Mouse (Mus musculus): Measurements from ENCODE around the gene Stk11. TPM values are rescaled to one million over a fixed set of nuclear protein-coding genes. Genes with fewer than 3 reads are reported as not detected.

The Stk11 gene
- total and polyA plus RNA-seq, 3 experiments = 47.4 to 94.9 (median 65.9) TPM

- no peak overlapping the region for H3K27ac ChIP-seq (ENCODE audit: insufficient read depth, low read depth)
- H3K4me1 ChIP-seq (ENCODE audit: control insufficient read depth in 1 of 2, insufficient read depth in 2 of 2) = peaks cover 11 to 39% of the 10 kb centered on the region in 2 experiments
- no peaks in the 10 kb centered on the region for H3K79me2 ChIP-seq (replicated peaks; ENCODE audit: control insufficient read depth, extremely low read depth, insufficient read depth, poor library complexity, severe bottlenecking)
- H3K36me3 ChIP-seq (replicated peaks in 1 of 2; ENCODE audit: control insufficient read depth in 1 of 2, insufficient read depth in 1 of 2, low read length in 1 of 2) = no peaks in the 10 kb centered on the region
- H3K27me3 ChIP-seq (replicated peaks) = no peaks in the 10 kb centered on the region
- no peak overlapping the region for H3K4me2 ChIP-seq (ENCODE audit: insufficient read depth, low read depth, poor library complexity, severe bottlenecking)
- no peak overlapping the region for H3K4me3 ChIP-seq (replicated peaks in 1 of 3; ENCODE audit: low read depth in 2 of 3, low read length in 2 of 3, poor library complexity in 1 of 3)
- in situ Hi-C loops (cut with MboI; ENCODE audit: low pct_ligation_motif_present, low pct_unique_long_range_greater_than_20kb, low sequenced_read_pairs) = no loop called here
- DNase-seq (ENCODE audit: extremely low read depth) = no peak
- dilution Hi-C loops (cut with MboI; ENCODE audit: extremely low pct_ligation_motif_present, extremely low pct_unique_long_range_greater_than_20kb, low sequenced_read_pairs) = no loop called here
- no peak for TF ChIP-seq CHD1 (IDR thresholded peaks at IDR 0.05; ENCODE audit: low read depth, low read length)
- no peak for TF ChIP-seq ZKSCAN1 (IDR thresholded peaks at IDR 0.05; ENCODE audit: borderline replicate concordance, low read depth, low read length)
- TF ChIP-seq RCOR1 (conservative IDR thresholded peaks at IDR 0.05; ENCODE audit: low read depth, low read length) = no peak
- no peak overlapping the region for H3K9ac ChIP-seq (ENCODE audit: insufficient read depth, low read depth)
- H3K9me3 ChIP-seq (replicated peaks; ENCODE audit: low read length) = no peaks in the 10 kb centered on the region
These were observed 7.9 kb upstream of the Stk11 start for GRCm38 (mm10) chr10:80107678-80108077.

GRCm38 (mm10) chr10:80114341-80115284, 990 bp upstream of the Stk11 start:
- dilution Hi-C loops (cut with MboI; ENCODE audit: extremely low pct_ligation_motif_present, extremely low pct_unique_long_range_greater_than_20kb, low sequenced_read_pairs) = no loop called here

More at GRCm38 (mm10) chr10:80114341-80115284, 990 bp upstream of the Stk11 start:
- Histone ChIP-seq H3K4me3 (replicated peaks in 1 of 3; ENCODE audit: low read depth in 2 of 3, low read length in 2 of 3, poor library complexity in 1 of 3) (peak overlapping the region; percentile 67 to 95 (median 90)), H3K79me2 (replicated peaks; ENCODE audit: control insufficient read depth, extremely low read depth, insufficient read depth, poor library complexity, severe bottlenecking) (peaks cover 39% of the 10 kb centered on the region), H3K4me1 (ENCODE audit: control insufficient read depth in 1 of 2, insufficient read depth in 2 of 2) (peaks cover 12 to 32% of the 10 kb centered on the region in 2 experiments), H3K27ac (ENCODE audit: insufficient read depth, low read depth) (peak overlapping the region; percentile 54), H3K36me3 (replicated peaks in 1 of 2; ENCODE audit: control insufficient read depth in 1 of 2, insufficient read depth in 1 of 2, low read length in 1 of 2) (peaks cover 16 to 23% of the 10 kb centered on the region in 2 experiments), H3K27me3 (replicated peaks) (no peaks in the 10 kb centered on the region), H3K9ac (ENCODE audit: insufficient read depth, low read depth) (peak overlapping the region; percentile 76), H3K9me3 (replicated peaks; ENCODE audit: low read length) (no peaks in the 10 kb centered on the region), H3K4me2 (ENCODE audit: insufficient read depth, low read depth, poor library complexity, severe bottlenecking) (peak overlapping the region; percentile 76)
- peak; percentile 89 for DNase-seq (ENCODE audit: extremely low read depth)
- in situ Hi-C loops (cut with MboI; ENCODE audit: low pct_ligation_motif_present, low pct_unique_long_range_greater_than_20kb, low sequenced_read_pairs) = loop anchor here (5.0 kb wide), 1 partner anchor 127 kb away; the partner anchor contains the start of gene Cnn2
- TF ChIP-seq EP300 (IDR thresholded peaks at IDR 0.05; ENCODE audit: low read length) = no peak
- no peak for TF ChIP-seq MEF2A (IDR thresholded peaks at IDR 0.05; ENCODE audit: borderline replicate concordance, low read depth, low read length)
- peak; percentile 2; the same call in 1 of the 2 replicates for TF ChIP-seq TBP (conservative IDR thresholded peaks at IDR 0.05; ENCODE audit: low read depth, low read length)
- no peak for TF ChIP-seq POLR2AphosphoS2 (IDR thresholded peaks at IDR 0.05; ENCODE audit: low read depth, low read length)
- no peak for TF ChIP-seq ZKSCAN1 (IDR thresholded peaks at IDR 0.05; ENCODE audit: borderline replicate concordance, low read depth, low read length)
- TF ChIP-seq KAT2A (IDR thresholded peaks at IDR 0.05; ENCODE audit: insufficient replicate concordance, low read length) = no peak
- TF ChIP-seq MAX (IDR thresholded peaks at IDR 0.05; ENCODE audit: low read length) = peak; percentile 39; the same call in 1 of the 2 replicates
- no peak for TF ChIP-seq USF2 (conservative IDR thresholded peaks at IDR 0.05; ENCODE audit: low read depth, low read length)
- TF ChIP-seq MAZ (IDR thresholded peaks at IDR 0.05; ENCODE audit: low read depth, low read length) = peak; percentile 78; the same call in 1 of the 2 replicates
- TF ChIP-seq RAD21 (IDR thresholded peaks at IDR 0.05; ENCODE audit: low read depth, low read length) = peak; percentile 85
- TF ChIP-seq IRF4 (IDR thresholded peaks at IDR 0.05; ENCODE audit: low read depth, low read length) = peak; percentile 52; the same call in 1 of the 2 replicates
- TF ChIP-seq NRF1 (IDR thresholded peaks at IDR 0.05; ENCODE audit: low read depth, low read length) = peak; percentile 1; the same call in 1 of the 2 replicates
- no peak for TF ChIP-seq ETS1 (conservative IDR thresholded peaks at IDR 0.05; ENCODE audit: low read depth, low read length)
- peak; percentile 32; the same call in 1 of the 2 replicates for TF ChIP-seq MXI1 (IDR thresholded peaks at IDR 0.05; ENCODE audit: low read depth, low read length)
- peak; percentile 8; the same call in 1 of the 2 replicates for TF ChIP-seq TCF12 (IDR thresholded peaks at IDR 0.05; ENCODE audit: low read depth, low read length)
- peak; percentile 77 for TF ChIP-seq SIN3A (IDR thresholded peaks at IDR 0.05; ENCODE audit: low read length)
- TF ChIP-seq ZMIZ1 (IDR thresholded peaks at IDR 0.05; ENCODE audit: low read depth, low read length) = no peak
- TF ChIP-seq HCFC1 (IDR thresholded peaks at IDR 0.05; ENCODE audit: low read depth, low read length) = peak; percentile 22; the same call in 1 of the 2 replicates
- peak; percentile 82 to 96 for TF ChIP-seq CTCF (conservative IDR thresholded peaks at IDR 0.05 in 1 of 2, IDR thresholded peaks at IDR 0.05 in 1 of 2; ENCODE audit: low read depth in 2 of 2, low read length in 2 of 2)
- TF ChIP-seq ZC3H11A (IDR thresholded peaks at IDR 0.05; ENCODE audit: low read depth, low read length) = peak; percentile 4; the same call in 1 of the 2 replicates
- TF ChIP-seq SMC3 (IDR thresholded peaks at IDR 0.05; ENCODE audit: low read depth, low read length) = peak; percentile 86
- no peak for TF ChIP-seq BHLHE40 (IDR thresholded peaks at IDR 0.05; ENCODE audit: low read depth, low read length)
- no peak for TF ChIP-seq JUN (IDR thresholded peaks at IDR 0.05; ENCODE audit: insufficient read depth, low read depth, low read length)
- TF ChIP-seq POLR2A (IDR thresholded peaks at IDR 0.05; ENCODE audit: low read depth, low read length) = no peak

Measured in CH12.LX (cell line).